Mouse (Mus musculus) neural tube, embryonic 14.5 days (tissue): ENCODE measurements around the gene Mafg. TPM values are rescaled to one million over a fixed set of nuclear protein-coding genes. Genes with fewer than 3 reads are reported as not detected.

Source experiments
- ATAC-seq: fragments of 200-750 bp; cut with Nextera tagmentation; 2 replicates; pipeline ENCODE4 v1.8.0; 2017; ENCODE audit warnings: low read depth, mild to moderate bottlenecking, moderate TSS enrichment, moderate library complexity
- H3K27ac ChIP-seq: fragments of 300-500 bp; sonication (generic); 2 replicates; pipeline ENCODE4 v1.5.1; 2014; ENCODE audit warnings: low read depth, mild to moderate bottlenecking, control low read depth, low read length, moderate library complexity, mixed read lengths
- H3K27me3 ChIP-seq: fragments of 300-500 bp; sonication (generic); 2 replicates; pipeline ENCODE4 v1.6.1; 2014; ENCODE audit warnings: low read length; ENCODE audit not compliant: control insufficient read depth, insufficient read depth
- H3K36me3 ChIP-seq: fragments of 300-500 bp; sonication (generic); 2 replicates; pipeline ENCODE4 v1.6.1; 2014; ENCODE audit warnings: low read length, mixed read lengths; ENCODE audit not compliant: control insufficient read depth, insufficient read depth
- H3K4me1 ChIP-seq: fragments of 300-500 bp; sonication (generic); 2 replicates; pipeline ENCODE4 v1.6.1; 2014; ENCODE audit warnings: low read length; ENCODE audit not compliant: control insufficient read depth, insufficient read depth
- H3K4me2 ChIP-seq: fragments of 300-500 bp; sonication (generic); 2 replicates; pipeline ENCODE4 v1.6.1; 2014; ENCODE audit warnings: mild to moderate bottlenecking, low read depth, low read length, control low read depth
- H3K4me3 ChIP-seq: fragments of 300-500 bp; sonication (generic); 2 replicates; pipeline ENCODE4 v1.5.1; 2014; ENCODE audit warnings: low read depth, low read length, control low read depth, mixed read lengths
- H3K9ac ChIP-seq: fragments of 300-500 bp; sonication (generic); replicated peaks from 2 replicates; pipeline ENCODE4 v1.6.1; 2014; ENCODE audit warnings: low read depth, mild to moderate bottlenecking, control low read depth, low read length, mixed read lengths
- H3K9me3 ChIP-seq: fragments of 300-500 bp; sonication (generic); 2 replicates; pipeline ENCODE4 v1.6.1; 2016; ENCODE audit warnings: low read length; ENCODE audit not compliant: control insufficient read depth
- WGBS: fragments of 180-500 bp; shearing (Covaris S2); extraction: QIAGEN DNeasy Blood & Tissue Kit; methylation state at CpG from one replicate; pipeline ENCODE4 v1.1.7; 2014; 5-methylcytosine and 5-hydroxymethylcytosine counted together
- polyA plus RNA-seq: library from polyadenylated mRNA; unstranded; fragments of >200 nt; fragmentation: Nextera tagmentation; extraction: Ambion mirVana; gene quantifications from 2 replicates; pipeline ENCODE4 v1.2.1, GENCODE M21; 2014

The Mafg gene
- polyA plus RNA-seq, 1 experiment from 2014 or later: 30.5 TPM

GRCm38 (mm10) chr11:120665406-120665805 lies 32.0 kb upstream of the Mafg start:
- H3K27ac ChIP-seq: no peak overlapping the region
- no peak overlapping the region for H3K4me3 ChIP-seq
- H3K9me3 ChIP-seq: no peaks in the 10 kb centered on the region
- H3K4me2 ChIP-seq: no peak overlapping the region
- peaks cover 8% of the 10 kb centered on the region; the same call in 1 of the 2 replicates for H3K4me1 ChIP-seq
- WGBS: 74% methylated on average over 3 of the region's 3 CpGs
- H3K9ac ChIP-seq: no peak overlapping the region
- ATAC-seq: no peak
- H3K36me3 ChIP-seq: no peaks in the 10 kb centered on the region
- peaks cover 20% of the 10 kb centered on the region for H3K27me3 ChIP-seq

GRCm38 (mm10) chr11:120663714-120664113 lies 30.3 kb upstream of the Mafg start:
- WGBS: 63% methylated on average over 5 of the region's 5 CpGs
- Histone ChIP-seq H3K36me3 (no peaks in the 10 kb centered on the region), H3K27me3 (peaks cover 36% of the 10 kb centered on the region), H3K9ac (no peak overlapping the region), H3K4me3 (no peak overlapping the region), H3K27ac (no peak overlapping the region), H3K4me2 (no peak overlapping the region), H3K9me3 (no peaks in the 10 kb centered on the region), H3K4me1 (peaks cover 15% of the 10 kb centered on the region)
- no peak for ATAC-seq

GRCm38 (mm10) chr11:120662759-120663158 lies 29.4 kb upstream of the Mafg start:
- no peak overlapping the region for H3K27ac ChIP-seq
- H3K27me3 ChIP-seq: peaks cover 40% of the 10 kb centered on the region
- H3K36me3 ChIP-seq: no peaks in the 10 kb centered on the region
- no peak overlapping the region for H3K4me2 ChIP-seq
- peaks cover 15% of the 10 kb centered on the region for H3K4me1 ChIP-seq
- no peak for ATAC-seq
- H3K9me3 ChIP-seq: no peaks in the 10 kb centered on the region
- 72% methylated on average over 6 of the region's 6 CpGs for WGBS
- H3K4me3 ChIP-seq: no peak overlapping the region
- H3K9ac ChIP-seq: no peak overlapping the region

GRCm38 (mm10) chr11:120661076-120661460 lies 27.7 kb upstream of the Mafg start, which contains the start of gene Notum:
Notum (minus strand) TSS chr11:120661175.
- H3K4me1 ChIP-seq: peaks cover 15% of the 10 kb centered on the region
- peaks cover 40% of the 10 kb centered on the region for H3K27me3 ChIP-seq
- no peak for ATAC-seq
- no peaks in the 10 kb centered on the region for H3K36me3 ChIP-seq
- no peak within 1 kb of the TSS for H3K27ac ChIP-seq
- H3K9me3 ChIP-seq: no peaks in the 10 kb centered on the region
- peak within 1 kb of the TSS; percentile 32 for H3K4me3 ChIP-seq
- H3K4me2 ChIP-seq: peak within 1 kb of the TSS; percentile 48
- no peak within 1 kb of the TSS for H3K9ac ChIP-seq
- WGBS: under 1% methylated on average over 35 of the region's 35 CpGs

GRCm38 (mm10) chr11:120660301-120661075 lies 27.1 kb upstream of the Mafg start:
- H3K27ac ChIP-seq: no peak overlapping the region
- no peaks in the 10 kb centered on the region for H3K9me3 ChIP-seq
- H3K4me1 ChIP-seq: peaks cover 15% of the 10 kb centered on the region
- under 1% methylated on average over 71 of the region's 95 CpGs for WGBS
- peak; percentile 49; the same call in 1 of the 2 replicates for ATAC-seq
- H3K4me2 ChIP-seq: peak overlapping the region; percentile 48
- H3K27me3 ChIP-seq: peaks cover 40% of the 10 kb centered on the region
- no peaks in the 10 kb centered on the region for H3K36me3 ChIP-seq
- H3K4me3 ChIP-seq: peak overlapping the region; percentile 32
- no peak overlapping the region for H3K9ac ChIP-seq

GRCm38 (mm10) chr11:120659509-120660300 lies 26.3 kb upstream of the Mafg start:
- Histone ChIP-seq H3K9ac (no peak overlapping the region), H3K9me3 (no peaks in the 10 kb centered on the region), H3K4me1 (peaks cover 15% of the 10 kb centered on the region), H3K27ac (no peak overlapping the region), H3K27me3 (peaks cover 40% of the 10 kb centered on the region), H3K4me2 (peak overlapping the region; percentile 48), H3K4me3 (peak overlapping the region; percentile 32), H3K36me3 (no peaks in the 10 kb centered on the region)
- ATAC-seq: no peak
- WGBS: 3% methylated on average over 50 of the region's 50 CpGs

GRCm38 (mm10) chr11:120658876-120659410 lies 25.5 kb upstream of the Mafg start:
- Histone ChIP-seq H3K9ac (no peak overlapping the region), H3K27ac (no peak overlapping the region), H3K27me3 (peaks cover 40% of the 10 kb centered on the region), H3K9me3 (no peaks in the 10 kb centered on the region), H3K4me1 (peaks cover 15% of the 10 kb centered on the region), H3K36me3 (no peaks in the 10 kb centered on the region), H3K4me2 (no peak overlapping the region), H3K4me3 (no peak overlapping the region)
- no peak for ATAC-seq
- WGBS: 3% methylated on average over 24 of the region's 24 CpGs

GRCm38 (mm10) chr11:120657301-120657700 lies 23.9 kb upstream of the Mafg start:
- H3K9me3 ChIP-seq: no peaks in the 10 kb centered on the region
- ATAC-seq: no peak
- H3K4me1 ChIP-seq: peaks cover 15% of the 10 kb centered on the region
- H3K4me3 ChIP-seq: no peak overlapping the region
- WGBS: 92% methylated on average over 4 of the region's 4 CpGs
- no peak overlapping the region for H3K9ac ChIP-seq
- no peak overlapping the region for H3K4me2 ChIP-seq
- no peak overlapping the region for H3K27ac ChIP-seq
- H3K36me3 ChIP-seq: no peaks in the 10 kb centered on the region
- H3K27me3 ChIP-seq: peaks cover 34% of the 10 kb centered on the region

GRCm38 (mm10) chr11:120654741-120655140 lies 21.3 kb upstream of the Mafg start:
- Histone ChIP-seq H3K4me1 (peaks cover 3% of the 10 kb centered on the region), H3K9me3 (no peaks in the 10 kb centered on the region), H3K27ac (no peak overlapping the region), H3K36me3 (no peaks in the 10 kb centered on the region), H3K4me3 (no peak overlapping the region), H3K27me3 (peaks cover 14% of the 10 kb centered on the region), H3K4me2 (no peak overlapping the region), H3K9ac (no peak overlapping the region)
- 84% methylated on average over 3 of the region's 3 CpGs for WGBS
- ATAC-seq: no peak
